Mouse (Mus musculus) E14TG2a.4 (cell line): ENCODE measurements around the gene Dock10.
A peak's percentile ranks its signal among the peaks of the same experiment; 100 is the strongest.

Experiments used
- CTCF ChIP-seq: conservative IDR thresholded peaks from 2 replicates; pipeline ENCODE4 v1.5.1; 2014; ENCODE audit warnings: low read length
- NANOG ChIP-seq: IDR thresholded peaks from 2 replicates; pipeline ENCODE4 v1.6.1; 2014; ENCODE audit warnings: borderline replicate concordance, low read length, mixed read lengths
- POU5F1 ChIP-seq: IDR thresholded peaks from 2 replicates; pipeline ENCODE4 v1.6.1; 2014; ENCODE audit warnings: low read length, borderline replicate concordance

DNA sequence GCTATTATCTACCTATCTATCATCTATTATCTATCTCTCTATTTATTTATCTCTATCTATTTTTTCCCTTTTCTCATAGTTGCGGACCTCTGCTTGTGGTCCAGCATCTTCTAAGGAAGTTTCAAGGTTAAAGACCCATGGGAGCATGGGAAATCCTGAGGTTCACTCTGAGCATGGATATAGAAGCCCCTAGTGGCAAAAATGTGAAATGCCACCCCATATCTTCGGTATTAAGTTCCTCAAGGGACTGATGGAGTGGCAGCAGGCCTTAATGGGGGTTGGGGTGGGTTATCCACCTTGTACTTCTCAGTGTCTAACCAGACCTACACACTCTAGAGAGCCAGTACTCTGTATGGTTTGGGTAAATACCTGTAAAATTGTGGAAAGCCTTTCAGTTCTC, 253.6 kb downstream of the Dock10 start:
- TF ChIP-seq CTCF = peak; percentile 71
- no peak for TF ChIP-seq POU5F1
- no peak for TF ChIP-seq NANOG
